Mouse (Mus musculus) midbrain, postnatal 0 days (tissue): ENCODE results near the gene Galr3. TPM values are rescaled to one million over a fixed set of nuclear protein-coding genes. Genes with fewer than 3 reads are reported as not detected.

ENCODE experiments used
- ATAC-seq: fragments of 200-750 bp; cut with Nextera tagmentation; 2 replicates; pipeline ENCODE4 v1.8.0; 2017; ENCODE audit warnings: moderate number of reproducible peaks, mild to moderate bottlenecking, moderate TSS enrichment, moderate library complexity; ENCODE audit not compliant: low FRiP score
- DNase-seq: peaks from one replicate; pipeline ENCODE4 v3.0.0-alpha.2; 2015; ENCODE audit warnings: low spot score
- H3K27ac ChIP-seq: fragments of 300-500 bp; sonication (generic); 2 replicates; pipeline ENCODE4 v1.5.1; 2014; ENCODE audit warnings: low read depth, mild to moderate bottlenecking, low read length, mixed read lengths
- H3K27me3 ChIP-seq: fragments of 300-500 bp; sonication (generic); 2 replicates; pipeline ENCODE4 v1.6.1; 2014; ENCODE audit warnings: low read length, control low read depth, mixed read lengths; ENCODE audit not compliant: insufficient read depth
- H3K36me3 ChIP-seq: fragments of 300-500 bp; sonication (generic); 2 replicates; pipeline ENCODE4 v1.6.1; 2014; ENCODE audit warnings: low read length, control low read depth, mixed read lengths; ENCODE audit not compliant: insufficient read depth
- H3K4me1 ChIP-seq: fragments of 300-500 bp; sonication (generic); 2 replicates; pipeline ENCODE4 v1.6.1; 2014; ENCODE audit warnings: mild to moderate bottlenecking, control low read depth, antibody characterized with exemption, low read length, mixed read lengths; ENCODE audit not compliant: insufficient read depth
- H3K4me2 ChIP-seq: fragments of 300-500 bp; sonication (generic); 2 replicates; pipeline ENCODE4 v1.6.1; 2014; ENCODE audit warnings: low read depth, mild to moderate bottlenecking, low read length, mixed read lengths; ENCODE audit not compliant: poor library complexity, severe bottlenecking
- H3K4me3 ChIP-seq: fragments of 300-500 bp; sonication (generic); 2 replicates; pipeline ENCODE4 v1.5.1; 2014; ENCODE audit warnings: low read depth, mild to moderate bottlenecking, low read length, moderate library complexity
- H3K9ac ChIP-seq: fragments of 300-500 bp; sonication (generic); replicated peaks from 2 replicates; pipeline ENCODE4 v1.6.1; 2014; ENCODE audit warnings: mild to moderate bottlenecking, low read length, moderate library complexity, mixed read lengths; ENCODE audit not compliant: poor library complexity, severe bottlenecking
- H3K9me3 ChIP-seq: fragments of 300-500 bp; sonication (generic); 2 replicates; pipeline ENCODE4 v1.6.1; 2016; ENCODE audit warnings: low read length, control low read depth
- CTCF ChIP-seq: IDR thresholded peaks from 2 replicates; pipeline ENCODE4 v1.5.1; 2016; ENCODE audit warnings: antibody characterized with exemption, mild to moderate bottlenecking
- WGBS: fragments of 180-500 bp; shearing (Covaris S2); extraction: QIAGEN DNeasy Blood & Tissue Kit; methylation state at CpG from one replicate; pipeline ENCODE4 v1.1.7; 2014; 5-methylcytosine and 5-hydroxymethylcytosine counted together
- polyA plus RNA-seq: library from polyadenylated mRNA; unstranded; fragments of >200 nt; fragmentation: Nextera tagmentation; extraction: Ambion mirVana; gene quantifications from 2 replicates; pipeline ENCODE4 v1.2.1, GENCODE M21; 2015
- total RNA-seq: library from RNA; depleted of rRNA; stranded (reverse); fragments of >200 nt; gene quantifications from 2 replicates; pipeline ENCODE4 v1.2.3, GENCODE M21; 2014

Gene Galr3
- total and polyA plus RNA-seq, 2 experiments from 2014 or later: 0.25 to 3.9 TPM

DNA sequence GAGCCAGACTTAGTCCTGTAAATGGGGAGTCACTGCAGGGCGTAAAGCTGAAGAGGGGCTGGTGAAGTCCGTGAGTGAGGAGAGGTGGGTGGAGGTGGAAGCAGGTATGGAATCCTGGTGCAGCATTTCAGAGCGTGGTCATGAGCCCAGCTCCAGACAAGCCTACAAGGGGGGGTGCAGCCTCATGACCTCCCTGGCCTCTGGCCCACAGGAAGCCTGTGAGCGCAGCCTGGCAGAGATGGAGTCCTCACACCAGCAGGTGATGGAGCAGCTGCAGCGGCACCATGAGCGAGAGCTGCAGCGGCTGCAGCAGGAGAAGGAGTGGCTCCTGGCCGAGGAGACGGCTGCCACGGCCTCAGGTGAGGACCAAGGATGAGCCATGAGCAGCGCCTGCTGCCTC lies 42.1 kb upstream of the Galr3 start:
- DNase-seq: no peak
- Histone ChIP-seq H3K27me3 (no peaks in the 10 kb centered on the region), H3K9ac (no peak overlapping the region), H3K36me3 (peaks cover 46% of the 10 kb centered on the region), H3K4me3 (no peak overlapping the region), H3K4me1 (no peaks in the 10 kb centered on the region), H3K4me2 (no peak overlapping the region), H3K9me3 (no peaks in the 10 kb centered on the region), H3K27ac (no peak overlapping the region)
- WGBS: 88% methylated on average over 11 of the region's 11 CpGs
- no peak for TF ChIP-seq CTCF
- no peak for ATAC-seq

DNA sequence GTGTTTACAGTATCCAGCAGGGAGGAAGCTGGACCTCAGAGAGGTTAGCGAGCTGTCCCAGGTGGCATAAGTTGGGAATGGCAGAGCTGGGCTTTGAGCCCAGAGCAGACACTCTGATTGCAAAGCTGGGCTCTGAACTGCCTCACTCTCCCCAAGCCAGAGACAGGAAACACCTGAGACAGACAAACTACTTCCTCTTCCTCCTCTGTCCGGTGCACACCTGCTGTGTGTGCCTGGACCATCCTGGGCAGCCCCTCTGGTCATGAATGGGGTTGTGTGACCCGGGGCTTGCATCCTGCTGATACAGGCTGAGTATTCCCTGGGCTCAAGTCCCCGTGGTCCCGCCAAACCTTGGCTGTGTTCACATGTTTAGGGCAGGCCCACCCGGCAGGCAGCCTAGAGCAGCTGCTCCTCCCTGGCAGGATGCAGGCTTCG lies 41.3 kb upstream of the Galr3 start:
- Histone ChIP-seq H3K4me1 (no peaks in the 10 kb centered on the region), H3K4me3 (no peak overlapping the region), H3K27me3 (no peaks in the 10 kb centered on the region), H3K4me2 (no peak overlapping the region), H3K36me3 (peaks cover 47% of the 10 kb centered on the region), H3K9ac (no peak overlapping the region), H3K9me3 (no peaks in the 10 kb centered on the region), H3K27ac (no peak overlapping the region)
- no peak for DNase-seq
- TF ChIP-seq CTCF: no peak
- WGBS: 83% methylated on average over 7 of the region's 7 CpGs
- no peak for ATAC-seq

DNA sequence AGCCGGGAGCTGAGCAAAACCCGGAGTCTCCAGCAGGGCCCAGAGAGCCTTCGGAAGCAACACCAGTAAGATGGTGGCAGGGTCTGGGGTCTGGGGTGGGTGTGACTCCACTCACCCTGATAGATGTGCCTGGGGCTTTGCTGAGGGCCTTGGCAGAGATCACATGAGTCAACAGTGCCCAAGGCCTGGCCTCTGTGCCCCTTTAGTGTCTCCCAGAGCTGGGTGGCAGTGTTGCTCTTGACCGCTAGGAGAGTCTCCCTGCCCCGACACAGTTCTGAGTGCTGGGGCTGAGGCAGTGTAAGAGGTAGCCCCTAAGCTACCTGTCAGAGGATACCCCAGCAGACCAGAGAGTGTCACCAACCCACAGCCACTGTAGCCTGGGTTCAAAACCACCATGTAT lies 40.1 kb upstream of the Galr3 start:
- H3K27ac ChIP-seq: no peak overlapping the region
- ATAC-seq: no peak
- H3K27me3 ChIP-seq: no peaks in the 10 kb centered on the region
- H3K36me3 ChIP-seq: peaks cover 57% of the 10 kb centered on the region
- no peak overlapping the region for H3K9ac ChIP-seq
- H3K4me2 ChIP-seq: no peak overlapping the region
- TF ChIP-seq CTCF: no peak
- no peak overlapping the region for H3K4me3 ChIP-seq
- 92% methylated on average over 5 of the region's 5 CpGs for WGBS
- H3K4me1 ChIP-seq: no peaks in the 10 kb centered on the region
- no peak for DNase-seq
- no peaks in the 10 kb centered on the region for H3K9me3 ChIP-seq

DNA sequence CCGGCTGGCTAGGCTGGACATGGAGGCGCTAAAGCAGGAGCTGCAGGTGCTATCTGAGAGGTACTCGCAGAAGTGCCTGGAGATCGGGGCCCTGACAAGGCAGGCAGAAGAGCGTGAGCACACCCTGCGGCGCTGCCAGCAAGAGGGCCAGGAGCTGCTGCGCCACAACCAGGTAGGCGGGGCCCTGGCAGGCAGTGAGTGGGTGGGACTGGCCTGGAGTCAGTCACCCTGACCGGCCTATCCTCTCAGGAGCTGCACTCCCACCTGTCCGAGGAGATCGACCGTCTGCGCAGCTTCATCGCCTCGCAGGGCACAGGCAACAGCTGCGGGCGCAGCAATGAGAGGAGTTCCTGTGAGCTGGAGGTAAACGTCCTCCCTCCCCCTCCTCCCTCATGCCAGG lies 39.6 kb upstream of the Galr3 start:
- no peak for TF ChIP-seq CTCF
- H3K4me1 ChIP-seq: no peaks in the 10 kb centered on the region
- H3K36me3 ChIP-seq: peaks cover 58% of the 10 kb centered on the region

DNA sequence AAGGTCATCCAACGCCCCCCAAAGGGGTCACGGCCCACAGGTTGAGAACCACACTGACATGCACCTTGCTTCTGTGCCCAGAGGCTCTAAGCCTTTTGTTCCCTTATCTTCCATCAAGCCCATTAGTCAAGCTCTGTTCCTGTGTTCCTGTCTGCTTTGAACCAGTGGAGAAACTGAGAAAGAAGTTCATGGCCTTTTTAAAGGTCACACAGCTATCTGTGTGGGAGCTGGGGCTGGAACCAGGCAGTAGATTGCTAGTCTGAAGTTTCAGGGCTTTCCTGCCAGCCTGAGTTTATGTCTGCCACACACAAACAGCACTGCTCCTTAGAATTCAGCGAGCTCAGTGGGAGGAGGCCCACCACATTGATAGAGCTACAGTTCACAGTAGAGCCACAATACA lies 38.6 kb upstream of the Galr3 start:
- Histone ChIP-seq H3K36me3 (peaks cover 58% of the 10 kb centered on the region), H3K4me3 (no peak overlapping the region), H3K27ac (no peak overlapping the region), H3K4me2 (no peak overlapping the region), H3K9me3 (no peaks in the 10 kb centered on the region), H3K27me3 (no peaks in the 10 kb centered on the region), H3K4me1 (no peaks in the 10 kb centered on the region), H3K9ac (no peak overlapping the region)
- 85% methylated on average over 3 of the region's 3 CpGs for WGBS
- DNase-seq: no peak
- no peak for TF ChIP-seq CTCF
- ATAC-seq: no peak

More for the DNA sequence above, 39.6 kb upstream of the Galr3 start:
- Histone ChIP-seq H3K4me2 (no peak overlapping the region), H3K27ac (no peak overlapping the region), H3K9me3 (no peaks in the 10 kb centered on the region), H3K9ac (no peak overlapping the region), H3K27me3 (no peaks in the 10 kb centered on the region), H3K4me3 (no peak overlapping the region)
- DNase-seq (no peak), ATAC-seq (no peak)
- WGBS: 60% methylated on average over 19 of the region's 19 CpGs

DNA sequence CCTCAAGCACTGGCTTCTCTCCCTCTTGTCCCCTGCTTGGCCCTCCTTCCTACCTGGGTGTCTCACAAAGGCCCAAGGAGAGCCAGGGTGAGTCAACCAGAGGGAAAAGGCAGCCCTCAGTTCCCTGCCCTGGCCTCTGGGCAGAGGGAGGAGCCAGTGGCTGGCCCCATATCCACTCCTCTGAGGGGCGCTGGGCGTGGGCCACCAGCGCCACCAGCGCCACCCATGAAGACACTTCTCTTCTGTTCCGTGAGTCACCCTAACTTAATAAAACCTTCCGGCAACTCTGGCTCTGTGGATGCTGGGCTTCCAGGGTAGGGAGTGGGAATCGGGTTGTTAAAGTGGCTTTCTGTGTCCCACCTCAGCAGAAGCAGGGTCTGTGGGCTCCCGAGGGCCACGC lies 36.1 kb upstream of the Galr3 start:
- no peaks in the 10 kb centered on the region for H3K4me1 ChIP-seq
- no peak overlapping the region for H3K4me2 ChIP-seq
- no peak overlapping the region for H3K9ac ChIP-seq
- H3K27me3 ChIP-seq: no peaks in the 10 kb centered on the region
- H3K36me3 ChIP-seq: peaks cover 47% of the 10 kb centered on the region
- no peak for DNase-seq
- H3K27ac ChIP-seq: no peak overlapping the region
- no peak for TF ChIP-seq CTCF
- H3K9me3 ChIP-seq: no peaks in the 10 kb centered on the region
- 91% methylated on average over 9 of the region's 9 CpGs for WGBS
- no peak overlapping the region for H3K4me3 ChIP-seq
- no peak for ATAC-seq
